Mouse (Mus musculus) heart, postnatal 0 days (tissue): ENCODE measurements around the gene Hist3h2a. TPM values are rescaled to one million over a fixed set of nuclear protein-coding genes. Genes with fewer than 3 reads are reported as not detected.

ENCODE experiments used
- ATAC-seq: fragments of 200-750 bp; cut with Nextera tagmentation; 2 replicates; pipeline ENCODE4 v1.8.0; 2017; ENCODE audit warnings: low read depth, moderate number of reproducible peaks, moderate library complexity; ENCODE audit not compliant: insufficient read depth
- DNase-seq: peaks from one replicate; pipeline ENCODE4 v3.0.0-alpha.2; 2016; ENCODE audit warnings: low spot score
- H3K27ac ChIP-seq: fragments of 300-500 bp; sonication (generic); 2 replicates; pipeline ENCODE4 v1.5.1; 2014; ENCODE audit warnings: low read depth, mild to moderate bottlenecking
- H3K27me3 ChIP-seq: fragments of 300-500 bp; sonication (generic); 2 replicates; pipeline ENCODE4 v1.6.1; 2014; ENCODE audit warnings: low read length, mixed read lengths; ENCODE audit not compliant: control insufficient read depth, insufficient read depth
- H3K36me3 ChIP-seq: fragments of 300-500 bp; sonication (generic); replicated peaks from 2 replicates; pipeline ENCODE4 v1.6.1; 2014; ENCODE audit warnings: low read length, mixed read lengths; ENCODE audit not compliant: control insufficient read depth, insufficient read depth
- H3K4me1 ChIP-seq: fragments of 300-500 bp; sonication (generic); 2 replicates; pipeline ENCODE4 v1.6.1; 2014; ENCODE audit warnings: antibody characterized with exemption; ENCODE audit not compliant: control insufficient read depth, insufficient read depth
- H3K4me2 ChIP-seq: fragments of 300-500 bp; sonication (generic); 2 replicates; pipeline ENCODE4 v1.6.1; 2014; ENCODE audit warnings: low read depth, mild to moderate bottlenecking, low read length, moderate library complexity
- H3K4me3 ChIP-seq: fragments of 300-500 bp; sonication (generic); 2 replicates; pipeline ENCODE4 v1.5.1; 2014; ENCODE audit warnings: low read depth, low read length
- H3K9ac ChIP-seq: fragments of 300-500 bp; sonication (generic); replicated peaks from 2 replicates; pipeline ENCODE4 v1.6.1; 2014; ENCODE audit warnings: low read depth, low read length, mixed read lengths
- H3K9me3 ChIP-seq: fragments of 300-500 bp; sonication (generic); replicated peaks from 2 replicates; pipeline ENCODE4 v1.6.1; 2016; ENCODE audit warnings: low read length; ENCODE audit not compliant: control insufficient read depth
- CTCF ChIP-seq: IDR thresholded peaks from 2 replicates; pipeline ENCODE4 v1.5.1; 2016; ENCODE audit warnings: antibody characterized with exemption, control low read depth, low read depth
- EP300 ChIP-seq: IDR thresholded peaks from 2 replicates; pipeline ENCODE4 v1.6.1; 2016; ENCODE audit warnings: antibody characterized with exemption, low read depth
- WGBS: fragments of 180-500 bp; shearing (Covaris S2); extraction: QIAGEN DNeasy Blood & Tissue Kit; methylation state at CpG from one replicate; pipeline ENCODE4 v1.1.7; 2014; 5-methylcytosine and 5-hydroxymethylcytosine counted together
- polyA plus RNA-seq: library from polyadenylated mRNA; unstranded; fragments of >200 nt; fragmentation: Nextera tagmentation; extraction: Ambion mirVana; gene quantifications from 2 replicates; pipeline ENCODE4 v1.2.1, GENCODE M21; 2015
- total RNA-seq: library from RNA; depleted of rRNA; stranded (reverse); fragments of >200 nt; gene quantifications from 2 replicates; pipeline ENCODE4 v1.2.3, GENCODE M21; 2014; ENCODE audit warnings: low replicate concordance

Gene Hist3h2a
- total and polyA plus RNA-seq, 2 experiments from 2014 or later: 43.1 to 94.8 TPM

DNA sequence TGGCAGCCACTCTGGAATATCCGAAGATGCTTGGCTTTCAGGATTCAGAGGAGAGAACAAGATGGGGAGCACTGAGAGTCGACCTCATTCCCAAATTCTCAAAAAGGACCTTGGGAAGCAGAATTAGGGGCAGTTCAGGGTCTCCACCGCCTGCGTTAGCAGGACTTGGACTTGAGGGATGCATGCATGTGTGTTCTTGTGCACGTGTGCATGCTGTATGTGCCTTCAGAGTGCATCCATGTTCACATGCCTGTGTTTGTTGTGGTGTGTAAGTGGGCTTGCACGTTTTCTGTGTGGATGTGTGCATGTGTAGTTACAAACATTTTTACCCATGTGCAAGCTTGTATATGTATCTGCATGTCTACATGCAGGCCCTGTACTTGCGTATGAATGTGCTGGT is 9.7 kb downstream of the Hist3h2a start:
- Histone ChIP-seq H3K4me3 (no peak overlapping the region), H3K4me2 (no peak overlapping the region), H3K27me3 (peaks cover 5% of the 10 kb centered on the region; the same call in 1 of the 2 replicates), H3K9ac (no peak overlapping the region), H3K36me3 (no peaks in the 10 kb centered on the region), H3K27ac (no peak overlapping the region), H3K9me3 (no peaks in the 10 kb centered on the region), H3K4me1 (no peaks in the 10 kb centered on the region)
- no peak for DNase-seq
- WGBS: 83% methylated on average over 7 of the region's 7 CpGs
- TF ChIP-seq EP300 (no peak), CTCF (no peak)
- ATAC-seq: no peak

DNA sequence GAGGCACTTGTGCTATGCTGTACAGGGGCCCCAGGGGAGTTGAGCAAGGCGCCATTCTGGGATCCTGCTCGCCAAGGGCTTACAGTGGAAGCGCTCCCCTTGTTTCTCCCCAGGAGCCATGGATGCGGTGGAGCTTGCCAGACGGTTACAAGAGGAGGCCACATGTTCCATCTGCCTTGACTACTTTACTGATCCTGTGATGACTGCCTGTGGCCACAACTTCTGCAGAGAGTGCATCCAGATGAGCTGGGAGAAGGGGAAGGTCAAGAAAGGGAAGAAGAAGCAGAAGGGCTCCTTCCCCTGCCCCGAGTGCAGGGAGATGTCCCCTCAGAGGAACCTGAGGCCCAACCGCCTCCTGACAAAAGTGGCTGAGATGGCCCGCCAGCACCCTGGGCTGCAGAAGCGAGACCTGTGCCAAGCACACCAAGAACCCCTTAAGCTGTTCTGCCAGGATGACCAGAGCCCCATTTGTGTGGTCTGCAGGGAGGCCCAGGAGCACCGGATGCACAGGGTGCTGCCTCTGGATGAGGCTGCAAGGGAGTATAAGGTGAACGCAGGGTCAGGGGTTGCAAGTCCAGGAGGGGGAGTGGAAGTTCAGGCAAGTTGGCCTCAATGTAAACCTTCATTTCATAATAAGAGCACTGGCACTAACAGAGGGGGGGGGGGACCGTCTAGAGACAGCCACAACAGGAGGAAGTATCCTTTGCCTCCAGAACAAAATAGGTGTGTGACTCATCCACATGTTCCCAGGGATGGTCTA is 10.7 kb downstream of the Hist3h2a start:
- Histone ChIP-seq H3K27me3 (peaks cover 5% of the 10 kb centered on the region; the same call in 1 of the 2 replicates), H3K4me2 (no peak overlapping the region), H3K27ac (no peak overlapping the region), H3K4me3 (no peak overlapping the region), H3K9ac (no peak overlapping the region), H3K4me1 (no peaks in the 10 kb centered on the region), H3K9me3 (no peaks in the 10 kb centered on the region), H3K36me3 (no peaks in the 10 kb centered on the region)
- no peak for TF ChIP-seq EP300
- TF ChIP-seq CTCF: no peak
- ATAC-seq: no peak
- WGBS: 39% methylated on average over 12 of the region's 12 CpGs
- DNase-seq: no peak

DNA sequence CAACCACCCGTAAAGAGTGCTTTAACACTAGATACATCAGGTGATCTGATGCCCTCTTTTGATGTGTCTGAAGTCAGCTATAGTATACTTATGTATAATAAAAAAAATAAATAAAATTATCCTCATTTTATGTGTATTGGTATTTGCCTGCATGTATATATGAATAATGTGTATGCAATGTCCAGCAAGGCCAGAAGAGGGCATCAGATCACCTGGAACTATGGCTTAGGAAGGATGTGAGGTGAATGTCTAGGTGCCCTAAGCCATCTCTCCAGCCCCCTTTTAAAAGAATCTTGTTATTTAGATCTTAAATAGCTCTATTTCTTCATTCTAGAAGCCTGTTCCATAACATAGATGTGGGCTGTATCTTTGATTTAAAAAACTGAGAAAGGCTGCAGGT is 12.9 kb downstream of the Hist3h2a start:
- DNase-seq: no peak
- ATAC-seq: no peak

DNA sequence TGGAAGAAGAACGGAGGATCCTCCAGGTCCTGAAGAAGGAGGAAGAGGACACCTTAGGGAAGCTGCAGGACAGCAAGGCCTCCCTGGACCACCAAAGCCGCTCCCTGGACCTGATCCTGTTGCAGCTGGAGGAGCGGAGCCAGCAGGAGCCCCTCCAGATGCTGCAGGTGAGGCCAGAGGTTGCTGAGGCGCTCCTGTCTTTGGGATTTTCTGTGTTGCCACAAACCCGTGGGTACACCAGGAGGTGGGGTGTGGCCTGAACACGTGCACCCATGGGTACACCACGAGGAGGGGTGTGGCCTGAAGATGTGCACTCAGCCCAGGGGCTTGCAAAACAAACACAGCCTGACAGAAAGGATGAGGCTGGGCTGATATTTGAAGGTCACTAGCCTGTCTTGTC is 14.1 kb downstream of the Hist3h2a start:
- Histone ChIP-seq H3K4me3 (no peak overlapping the region), H3K36me3 (no peaks in the 10 kb centered on the region), H3K9ac (no peak overlapping the region), H3K27me3 (no peaks in the 10 kb centered on the region), H3K4me2 (no peak overlapping the region), H3K27ac (no peak overlapping the region), H3K4me1 (no peaks in the 10 kb centered on the region), H3K9me3 (no peaks in the 10 kb centered on the region)
- no peak for TF ChIP-seq EP300
- no peak for TF ChIP-seq CTCF
- DNase-seq (no peak), ATAC-seq (no peak)
- 81% methylated on average over 7 of the region's 7 CpGs for WGBS

More for the DNA sequence above, 12.9 kb downstream of the Hist3h2a start:
- Histone ChIP-seq H3K9ac (no peak overlapping the region), H3K4me3 (no peak overlapping the region), H3K27me3 (no peaks in the 10 kb centered on the region), H3K9me3 (no peaks in the 10 kb centered on the region), H3K27ac (no peak overlapping the region), H3K4me1 (no peaks in the 10 kb centered on the region), H3K36me3 (no peaks in the 10 kb centered on the region), H3K4me2 (no peak overlapping the region)
- 100% methylated on average over 1 of the region's 1 CpGs for WGBS
- no peak for TF ChIP-seq EP300
- peak; percentile 73 for TF ChIP-seq CTCF

DNA sequence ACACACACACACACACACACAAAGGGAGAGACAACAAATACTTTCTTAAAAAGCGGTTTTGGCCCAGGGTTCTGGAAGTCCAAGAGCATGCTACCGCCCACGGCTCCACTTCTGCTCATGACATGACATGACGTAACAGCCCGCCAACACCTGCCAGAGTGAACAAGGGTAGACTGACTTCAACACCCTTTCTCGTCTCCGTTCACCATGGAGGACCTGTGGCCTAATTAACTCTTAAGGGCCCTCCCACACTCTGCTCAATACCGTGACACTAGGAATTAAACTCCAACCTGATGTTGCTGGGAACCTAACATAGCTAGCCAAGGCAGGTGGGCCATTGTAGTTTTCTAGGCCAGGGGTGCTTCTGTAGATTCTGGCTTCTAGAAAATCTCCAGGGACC is 14.5 kb downstream of the Hist3h2a start:
- Histone ChIP-seq H3K27ac (no peak overlapping the region), H3K9me3 (no peaks in the 10 kb centered on the region), H3K4me1 (no peaks in the 10 kb centered on the region), H3K36me3 (no peaks in the 10 kb centered on the region), H3K4me2 (no peak overlapping the region), H3K4me3 (no peak overlapping the region), H3K9ac (no peak overlapping the region), H3K27me3 (no peaks in the 10 kb centered on the region)
- TF ChIP-seq CTCF: no peak
- no peak for TF ChIP-seq EP300
- ATAC-seq (no peak), DNase-seq (no peak)
- WGBS: 61% methylated on average over 8 of the region's 8 CpGs

DNA sequence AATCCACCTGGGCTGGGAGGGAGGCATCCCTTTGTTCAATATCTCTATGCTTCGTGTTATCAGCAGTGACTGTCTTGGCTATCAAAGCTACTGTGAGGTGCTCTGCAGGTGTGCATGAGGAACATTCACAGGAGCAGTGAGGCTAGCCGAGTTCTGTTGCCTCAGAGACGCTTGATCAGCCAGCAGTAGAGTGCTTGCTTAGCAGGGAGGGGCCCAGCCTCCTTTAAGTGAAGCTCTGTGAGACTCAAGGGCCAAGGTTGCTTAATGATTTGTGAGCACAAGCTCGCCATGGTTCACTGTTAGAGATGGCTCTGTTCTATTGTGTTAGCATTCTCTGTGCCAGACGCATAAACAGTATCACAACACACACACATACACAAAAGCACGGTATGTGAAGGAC is 15.2 kb downstream of the Hist3h2a start:
- ATAC-seq: no peak
- Histone ChIP-seq H3K27me3 (no peaks in the 10 kb centered on the region), H3K4me1 (no peaks in the 10 kb centered on the region), H3K4me3 (no peak overlapping the region), H3K4me2 (no peak overlapping the region), H3K27ac (no peak overlapping the region), H3K9ac (no peak overlapping the region), H3K36me3 (no peaks in the 10 kb centered on the region), H3K9me3 (no peaks in the 10 kb centered on the region)
- no peak for DNase-seq
- WGBS: 64% methylated on average over 6 of the region's 6 CpGs
- no peak for TF ChIP-seq EP300
- no peak for TF ChIP-seq CTCF
